ENCODE assay signal across 8 mouse cellular contexts in genomic region chr4:115827888-115828571, GRCm38 (mm10). TPM values are rescaled to one million over a fixed set of nuclear protein-coding genes. Genes with fewer than 3 reads are reported as not detected.
DNase-seq lines count a peak whose midpoint lies in the region; ATAC-seq and TF ChIP-seq lines count a peak whose summit lies in the region.

Gene Mob3c, plus strand, starts transcription at chr4:115828092.

- ATAC-seq in forebrain, embryonic 16.5 days = peak; percentile 85

- H3K27ac ChIP-seq in cerebellum, adult 2 months (ENCODE audit: insufficient read depth, low read length) = no peak within 1 kb of the TSS
- peak within 1 kb of the TSS; percentile 51; the same call in 1 of the 2 replicates for H3K27ac ChIP-seq in forebrain, embryonic 16.5 days (ENCODE audit: low read length)

- peak; percentile 93 for DNase-seq in Muller cell, postnatal 12 days (ENCODE audit: inconsistent ontology term)
- peak; percentile 64 to 68 for DNase-seq in cerebellum, adult 2 months
- DNase-seq in heart, postnatal 36 days = peak; percentile 79 to 81
- peak; percentile 63 for DNase-seq in layer of hippocampus, adult 9-11 months
- DNase-seq in lung, postnatal 4 days = peak; percentile 85 to 90
- DNase-seq in retina, postnatal 1 day = peak; percentile 87
- DNase-seq in thymus, postnatal 4 days = peak; percentile 74

- TF ChIP-seq POLR2A in cerebellum, adult 2 months (IDR thresholded peaks at IDR 0.05; ENCODE audit: borderline replicate concordance, insufficient read depth, low read length) = no peak; the same call in 1 of the 2 replicates

- intact Hi-C loops in heart, postnatal 36 days (cut with DNase I) = loop anchor here (2.0 kb wide), 1 partner anchor 43 kb away; the partner anchor contains the start of gene Atpaf1

- H3K9ac ChIP-seq in forebrain, embryonic 16.5 days (replicated peaks; ENCODE audit: low read depth, low read length) = peak within 1 kb of the TSS; percentile 76

- peak within 1 kb of the TSS; percentile 85 for H3K4me2 ChIP-seq in forebrain, embryonic 16.5 days (ENCODE audit: low read length)

- TF ChIP-seq CTCF in cerebellum, adult 2 months (IDR thresholded peaks at IDR 0.05; ENCODE audit: borderline replicate concordance, insufficient read depth, low read depth, low read length) = no peak

- H3K27me3 ChIP-seq in cerebellum, adult 2 months (ENCODE audit: control insufficient read depth, insufficient read depth, low read length) = no peaks in the 10 kb centered on the region
- peaks cover 4% of the 10 kb centered on the region; the same call in 1 of the 2 replicates for H3K27me3 ChIP-seq in forebrain, embryonic 16.5 days (replicated peaks; ENCODE audit: control insufficient read depth, insufficient read depth, low read length)

- peak within 1 kb of the TSS; percentile 79 for H3K4me3 ChIP-seq in cerebellum, adult 2 months (replicated peaks; ENCODE audit: insufficient read depth, low read depth, low read length)
- H3K4me3 ChIP-seq in forebrain, embryonic 16.5 days (replicated peaks; ENCODE audit: low read length) = peak within 1 kb of the TSS; percentile 93

- no peaks in the 10 kb centered on the region for H3K4me1 ChIP-seq in cerebellum, adult 2 months (ENCODE audit: control insufficient read depth, insufficient read depth, low read length)
- H3K4me1 ChIP-seq in forebrain, embryonic 16.5 days (replicated peaks; ENCODE audit: control insufficient read depth, insufficient read depth, low read length) = peaks cover 7% of the 10 kb centered on the region

- under 1% methylated on average over 57 of the region's 57 CpGs for WGBS in cerebellum, adult 2 months
- 1% methylated on average over 55 of the region's 57 CpGs for WGBS in forebrain, embryonic 16.5 days

- H3K36me3 ChIP-seq in forebrain, embryonic 16.5 days (ENCODE audit: control insufficient read depth, insufficient read depth) = no peaks in the 10 kb centered on the region

- H3K9me3 ChIP-seq in forebrain, embryonic 16.5 days (ENCODE audit: control insufficient read depth, low read length) = no peaks in the 10 kb centered on the region

RNA-seq across cellular contexts. Expression of gene Mob3c, which starts in this region (rescaled TPM):
- polyA plus RNA-seq in cerebellum, adult 2 months (2012; rRNA removed) = 9.4 and 11.1 TPM in 2 replicates
- 4.6 and 6.0 TPM in 2 replicates for polyA plus RNA-seq in forebrain, embryonic 16.5 days (2015; fragmentation: Nextera tagmentation; extraction: Ambion mirVana)
- total RNA-seq in heart, postnatal 36 days (2021) = 1 to 10 TPM; 4.7 to 5.4 TPM
